Mouse (Mus musculus) cerebellum, adult 9-11 months (tissue): ENCODE measurements around the gene Cblc.
A peak's percentile ranks its signal among the peaks of the same experiment; 100 is the strongest.

Experiments used
- DNase-seq: peaks from one replicate; pipeline ENCODE4 v3.0.0; 2022

Gene Cblc

DNA sequence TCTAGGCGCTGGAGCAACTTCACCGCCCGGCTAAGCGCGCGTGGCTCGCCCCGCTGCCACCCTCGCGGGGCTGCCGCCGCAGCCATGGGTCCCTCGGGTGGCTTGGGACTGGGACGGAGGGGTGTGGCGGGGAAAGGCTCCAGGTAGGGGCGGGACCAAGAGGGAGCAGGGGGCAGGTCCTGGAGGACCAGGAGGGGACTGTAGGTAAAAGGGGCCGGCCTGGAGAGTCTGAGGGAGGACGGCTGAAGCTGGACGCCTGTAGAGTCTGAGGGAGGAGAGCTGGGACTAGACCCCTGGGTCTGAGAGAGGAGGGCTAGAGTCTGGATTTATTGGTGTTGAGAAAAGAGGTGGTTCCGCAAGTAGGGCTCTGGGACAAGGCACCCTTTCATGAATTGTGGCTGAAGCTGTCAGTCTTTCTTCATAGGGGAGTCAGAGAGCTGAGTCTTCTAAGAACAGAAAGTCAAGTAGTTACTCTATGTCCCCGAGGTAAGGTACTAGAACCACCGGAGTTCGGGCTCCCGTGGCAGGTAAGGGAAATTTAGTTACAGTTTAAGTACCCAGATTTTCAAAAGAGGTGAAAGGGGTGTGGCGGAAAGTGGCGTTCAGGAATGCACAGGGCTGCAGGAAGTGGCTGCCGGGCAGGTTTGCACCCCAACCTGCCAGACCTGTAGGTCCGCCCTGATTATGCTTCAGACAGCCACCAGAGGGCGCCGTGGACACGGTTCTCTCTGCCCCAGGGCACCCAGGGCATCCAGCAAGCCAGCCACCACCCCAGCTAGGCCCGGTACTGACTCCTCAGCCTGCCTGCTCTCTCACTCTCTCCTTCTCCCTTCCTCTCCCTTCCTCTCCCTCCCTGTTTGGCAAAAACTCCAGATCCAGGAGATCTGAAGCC lies at the start of gene Cblc:
TSS of gene Cblc (minus strand) at position 113 of the 892 bp plus-strand sequence.
- peak; percentile 26 for DNase-seq

DNA sequence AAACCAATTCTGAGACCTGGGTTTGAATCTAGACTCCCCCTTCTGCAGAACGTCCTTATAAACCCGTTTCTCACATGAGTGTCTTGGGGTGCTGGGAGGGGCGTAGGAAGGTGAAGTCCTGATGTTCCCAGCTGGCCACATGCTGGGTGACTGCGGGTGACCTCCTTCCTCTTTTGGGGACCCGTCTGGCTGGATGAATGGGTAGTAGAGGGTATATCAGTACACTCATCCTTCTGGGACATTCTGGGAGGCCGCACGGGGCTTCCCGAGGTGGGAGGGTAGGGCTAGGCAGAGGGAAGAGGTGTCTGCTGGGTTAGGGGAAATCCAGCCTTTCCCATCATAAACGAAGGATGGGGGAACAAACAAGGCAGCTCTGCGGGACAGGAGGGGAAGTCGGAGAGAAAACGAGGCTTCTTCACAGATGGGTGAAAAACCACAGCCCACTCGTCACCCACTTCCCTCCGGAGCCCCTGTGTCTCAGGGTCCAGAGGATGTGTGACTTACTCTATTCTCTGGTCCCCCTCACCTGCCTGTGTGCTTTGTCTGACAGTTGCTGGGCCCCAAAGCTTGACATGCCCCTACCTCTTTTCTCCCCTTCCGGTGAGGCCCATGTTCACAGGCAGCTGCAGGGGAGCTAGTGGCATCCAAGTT lies 48.0 kb upstream of the Cblc start:
- no peak for DNase-seq

DNA sequence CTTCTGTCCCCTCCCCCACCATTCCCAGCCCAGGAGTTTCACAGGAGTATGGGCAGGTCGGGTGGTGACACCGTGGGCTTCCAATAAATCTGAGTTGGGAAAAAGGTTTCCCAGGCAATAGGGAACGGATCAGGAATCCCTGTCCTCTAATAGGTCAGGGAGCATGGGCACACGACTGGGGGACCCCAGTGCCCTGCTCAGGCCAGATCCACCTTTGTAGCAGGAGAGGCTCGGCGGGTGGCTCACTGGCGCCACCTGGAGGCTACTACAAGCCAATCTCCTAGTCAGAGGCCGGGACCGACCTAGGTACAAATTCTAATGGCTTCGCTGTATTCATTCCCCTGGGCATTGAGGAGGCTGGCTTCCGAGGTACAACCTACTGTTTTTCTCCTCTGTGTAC lies 47.0 kb upstream of the Cblc start:
- no peak for DNase-seq

DNA sequence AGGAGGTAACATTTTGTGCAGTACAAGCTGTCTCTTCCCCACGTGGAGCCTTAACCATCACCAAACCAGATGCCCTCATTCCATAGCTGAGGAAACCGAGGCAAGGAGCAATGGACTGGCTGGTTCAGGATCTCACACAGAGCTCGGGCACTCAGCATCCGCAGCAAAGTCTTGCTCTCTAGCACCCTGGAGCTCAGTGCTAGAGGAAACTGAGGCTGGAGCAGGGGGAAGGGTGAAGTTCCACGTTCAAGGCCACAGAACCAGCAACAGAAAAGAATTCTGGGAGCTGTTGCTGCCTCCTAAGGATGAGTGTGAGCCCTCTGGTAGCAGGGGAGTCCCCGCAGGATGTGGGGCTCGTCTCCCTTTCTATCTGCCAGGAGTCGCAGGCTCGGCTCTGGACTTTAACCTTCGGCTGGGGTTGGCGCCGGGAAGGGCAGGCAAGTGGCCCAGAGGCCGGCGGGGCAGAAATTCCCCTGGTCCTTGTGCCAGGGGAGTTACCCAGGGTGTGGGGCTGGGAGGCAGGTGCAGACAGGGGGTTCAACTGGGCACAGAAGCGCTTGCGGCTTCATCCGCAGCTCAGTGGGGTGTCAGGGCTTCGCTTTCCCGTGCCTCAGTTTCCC lies 46.4 kb upstream of the Cblc start:
- no peak for DNase-seq

DNA sequence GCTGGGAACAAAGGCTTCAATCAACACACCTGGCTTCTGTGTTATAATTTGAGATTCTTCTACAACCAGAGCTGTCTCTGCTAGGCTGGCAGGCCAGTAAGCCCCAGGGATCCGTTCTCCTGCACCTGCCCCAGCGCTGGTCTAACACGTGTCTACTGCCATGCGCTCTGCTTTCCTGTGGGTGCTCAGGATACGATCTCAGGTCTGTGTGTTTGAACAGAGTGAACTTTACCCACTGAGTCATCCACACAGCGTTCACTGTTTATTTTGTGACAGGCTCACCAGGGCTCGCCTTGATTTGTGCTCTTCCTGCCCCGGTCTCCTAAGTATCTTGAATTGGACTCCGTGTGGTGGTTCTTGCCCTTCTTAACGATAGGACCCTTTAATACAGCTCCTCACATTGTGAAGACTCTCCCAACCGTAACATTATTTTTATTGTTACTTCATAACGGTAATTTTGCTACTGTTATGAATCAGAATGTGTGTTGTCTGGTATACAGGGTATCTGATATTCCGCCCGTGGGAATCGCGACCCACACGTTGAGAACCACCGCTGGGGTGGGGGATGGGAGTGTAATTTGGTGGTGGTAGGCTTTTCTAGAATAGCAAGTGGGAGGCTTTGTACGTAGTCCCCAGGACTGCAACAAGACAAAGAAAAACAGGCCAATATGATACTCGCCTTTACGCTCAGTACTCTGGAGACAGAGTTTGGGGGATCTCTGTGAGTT lies 45.2 kb upstream of the Cblc start:
- DNase-seq, result no peak

DNA sequence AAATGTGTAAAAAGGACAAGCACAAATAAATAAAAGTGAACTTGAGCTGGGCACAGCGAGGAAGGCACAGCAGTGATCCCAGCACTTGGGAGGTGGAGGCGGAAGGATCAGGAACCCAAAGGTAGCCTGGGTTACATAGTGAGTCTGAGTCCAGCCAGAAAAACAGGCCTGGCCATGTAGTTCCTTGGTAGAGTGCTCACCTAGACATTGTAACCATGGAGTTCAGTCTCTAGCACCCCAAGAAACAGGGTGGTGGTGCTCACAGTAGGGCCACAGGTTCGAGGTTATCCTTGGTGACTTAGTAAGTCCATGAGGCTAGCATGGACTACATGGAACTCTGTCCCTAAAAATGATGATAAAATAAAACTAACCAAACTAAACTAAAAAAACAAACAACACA lies 44.3 kb upstream of the Cblc start:
- no peak for DNase-seq

DNA sequence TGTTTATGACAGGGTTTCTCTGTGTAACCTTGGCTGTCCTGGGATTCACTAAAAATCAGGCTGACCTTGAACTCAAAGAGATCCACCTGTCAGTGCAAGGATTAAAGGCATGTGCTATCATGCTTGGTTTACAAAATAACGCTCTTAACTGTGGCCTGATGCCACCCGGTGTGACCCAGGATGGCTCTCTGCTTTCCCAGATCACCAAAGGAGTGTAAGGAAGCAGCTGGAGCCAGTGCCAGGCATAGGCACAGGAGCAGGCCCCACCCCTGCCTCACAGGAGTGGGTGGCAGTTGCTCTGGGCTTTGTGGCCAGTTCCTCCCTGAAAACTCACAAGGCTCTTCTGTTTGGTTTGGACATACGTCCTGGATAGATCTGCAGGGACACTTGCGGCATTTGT lies 43.8 kb upstream of the Cblc start:
- DNase-seq, result no peak

DNA sequence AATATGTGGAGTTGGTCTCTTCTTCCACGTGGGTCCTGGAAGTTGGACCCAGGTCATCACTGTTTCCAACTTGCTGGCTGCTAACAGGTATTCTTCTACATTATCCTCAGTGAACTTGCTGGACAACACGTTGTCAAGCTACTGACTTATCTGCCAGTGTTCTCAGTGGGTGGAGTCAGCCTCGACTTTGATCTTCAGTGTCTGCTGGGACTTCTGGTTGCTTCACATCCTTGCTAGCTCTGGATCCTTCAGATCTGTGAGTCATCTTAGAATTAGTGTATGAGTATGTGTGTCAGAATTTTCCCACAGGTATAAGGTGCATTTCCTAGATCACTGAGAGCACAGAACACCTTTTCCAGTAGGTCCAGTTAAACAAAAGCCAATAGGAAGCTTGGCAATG lies 40.2 kb upstream of the Cblc start:
- no peak for DNase-seq

DNA sequence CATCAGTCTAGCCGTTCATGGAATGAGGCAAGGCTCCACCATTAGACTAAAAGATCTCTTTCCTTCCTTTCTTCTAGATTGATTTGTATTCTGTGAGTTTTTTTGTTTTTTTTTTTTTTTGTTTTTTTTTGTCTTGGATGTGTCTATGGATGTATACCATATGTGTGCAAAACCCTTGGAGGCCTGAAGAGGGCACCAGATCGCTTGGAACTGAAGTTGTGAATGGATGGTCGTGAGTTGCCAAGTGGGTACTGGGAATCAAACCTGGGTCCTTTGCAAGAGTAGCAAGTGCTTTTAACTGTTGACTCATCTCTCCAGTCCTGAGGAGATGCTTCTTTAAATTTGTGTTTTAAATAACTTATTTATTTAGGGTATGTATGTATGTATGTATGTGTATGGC lies 37.4 kb upstream of the Cblc start:
- DNase-seq, result no peak

DNA sequence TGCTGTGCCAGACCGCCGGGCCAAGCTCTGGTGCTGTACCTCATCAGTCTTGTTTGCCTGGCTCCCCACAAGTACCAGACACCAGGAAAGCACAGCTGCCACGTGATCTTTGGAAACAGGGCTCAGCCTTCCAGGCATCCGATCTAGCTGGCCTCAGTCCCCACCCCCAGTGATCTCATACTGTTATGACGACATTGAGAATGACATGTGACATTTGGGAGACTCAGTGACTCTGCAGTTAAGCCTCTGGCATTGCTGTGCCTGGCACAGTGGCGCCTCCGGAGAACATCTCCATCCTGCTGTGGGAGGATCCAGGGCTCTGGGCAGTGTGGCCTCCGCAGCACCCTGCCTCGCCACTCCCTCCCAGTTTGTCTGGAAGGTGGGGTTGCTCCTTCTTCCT lies 35.2 kb upstream of the Cblc start:
- no peak for DNase-seq

DNA sequence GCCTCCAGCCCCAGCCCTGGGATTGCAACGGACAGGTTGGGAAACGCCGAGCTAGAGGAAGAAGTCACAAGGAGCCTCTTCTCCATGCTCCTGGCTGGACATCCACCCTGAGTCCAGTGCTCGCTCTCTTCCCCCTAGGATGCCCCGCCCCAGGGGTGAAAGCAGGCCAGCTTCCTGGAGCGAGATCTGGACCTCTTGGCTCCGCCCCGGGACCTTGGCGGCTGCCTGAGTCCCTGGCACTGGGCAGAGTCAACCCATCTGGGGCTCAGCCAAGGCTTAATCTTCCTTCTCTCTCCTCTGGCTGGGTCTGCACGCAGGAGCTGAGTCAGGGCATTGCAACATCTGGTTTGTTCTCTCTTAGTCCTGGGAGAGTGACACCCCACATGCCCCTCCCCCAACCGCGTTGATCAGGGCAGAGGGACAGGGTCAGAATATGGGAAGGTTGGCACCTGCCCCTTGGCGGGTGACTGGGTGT lies 34.1 kb upstream of the Cblc start:
- DNase-seq, result no peak

DNA sequence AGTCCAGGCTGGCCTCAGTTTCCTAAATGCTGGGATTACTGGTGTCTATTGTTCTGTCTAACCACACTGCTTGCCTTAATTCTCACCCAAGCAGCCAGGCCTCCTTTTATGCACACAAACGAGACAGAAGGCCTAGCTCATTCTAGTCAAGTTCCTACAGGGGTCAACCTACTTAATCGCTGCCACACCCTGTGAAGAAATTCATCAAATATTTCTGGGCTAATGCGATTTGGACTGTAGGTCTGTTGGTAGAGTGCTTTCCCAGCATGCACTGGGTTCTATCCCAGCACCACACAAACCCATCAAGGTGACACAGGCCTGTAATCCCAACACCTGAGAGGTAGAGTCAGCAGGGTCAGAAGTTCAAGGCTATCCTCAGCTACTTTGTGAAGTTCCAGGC lies 33.1 kb upstream of the Cblc start:
- no peak for DNase-seq

DNA sequence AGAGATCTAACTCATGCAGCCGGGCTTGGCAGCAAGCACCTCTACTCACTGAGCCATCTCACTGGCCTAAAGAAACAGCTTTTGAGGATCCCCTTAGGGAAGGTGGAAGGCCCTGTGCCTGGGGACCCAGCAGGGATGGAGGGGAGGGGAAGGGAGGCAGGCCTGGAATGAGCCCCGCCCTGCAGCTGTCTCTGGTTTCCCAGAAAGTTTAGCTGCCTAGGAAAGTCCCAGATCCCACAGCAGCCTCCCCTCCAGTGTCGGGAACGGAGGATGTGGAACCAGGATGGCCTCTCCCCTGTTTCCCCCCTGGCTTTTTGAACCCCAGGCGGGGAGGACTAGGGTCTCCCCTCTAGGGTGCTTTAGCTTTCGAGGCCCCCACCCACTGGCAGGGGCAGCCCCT lies 30.1 kb upstream of the Cblc start:
- no peak for DNase-seq

DNA sequence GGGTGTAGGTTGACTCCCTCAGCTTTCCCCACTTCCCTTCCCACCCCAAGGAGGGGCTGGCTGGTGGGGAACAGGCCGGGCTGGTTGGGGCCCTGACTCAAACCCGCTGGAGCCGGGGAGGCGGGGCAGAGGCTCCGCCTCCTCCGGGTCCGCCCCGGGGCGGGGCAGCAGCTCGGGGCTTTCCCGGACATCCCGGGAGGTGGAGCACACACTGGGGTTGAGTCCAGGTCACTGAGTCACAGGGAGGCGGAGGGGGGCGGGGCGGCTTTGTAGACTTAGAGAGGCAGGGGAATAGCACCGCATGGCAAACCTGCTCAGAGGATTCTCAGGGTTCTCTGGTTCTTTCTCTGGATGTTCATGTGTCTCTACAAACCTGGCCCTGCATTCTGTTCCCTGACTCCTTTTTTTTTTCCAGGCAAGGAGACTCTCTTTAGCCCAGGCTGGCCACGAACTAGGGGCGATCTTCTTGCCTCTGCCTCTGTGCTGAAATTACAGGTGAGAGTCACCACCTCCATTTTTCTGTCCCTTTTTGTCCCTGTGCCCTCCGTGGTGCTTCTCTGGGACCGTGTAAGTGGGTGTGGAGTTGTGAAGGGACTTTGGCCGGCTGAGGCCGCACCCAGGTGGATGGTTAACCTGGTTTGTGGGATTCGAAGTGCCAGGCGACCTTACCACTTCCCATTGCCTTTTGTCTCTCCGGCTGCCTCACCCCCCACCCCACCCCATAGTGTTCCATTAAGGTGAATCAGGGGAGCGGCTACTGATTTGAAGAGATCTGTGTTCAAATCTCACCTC lies 27.8 kb upstream of the Cblc start:
- DNase-seq, result peak; percentile 17

DNA sequence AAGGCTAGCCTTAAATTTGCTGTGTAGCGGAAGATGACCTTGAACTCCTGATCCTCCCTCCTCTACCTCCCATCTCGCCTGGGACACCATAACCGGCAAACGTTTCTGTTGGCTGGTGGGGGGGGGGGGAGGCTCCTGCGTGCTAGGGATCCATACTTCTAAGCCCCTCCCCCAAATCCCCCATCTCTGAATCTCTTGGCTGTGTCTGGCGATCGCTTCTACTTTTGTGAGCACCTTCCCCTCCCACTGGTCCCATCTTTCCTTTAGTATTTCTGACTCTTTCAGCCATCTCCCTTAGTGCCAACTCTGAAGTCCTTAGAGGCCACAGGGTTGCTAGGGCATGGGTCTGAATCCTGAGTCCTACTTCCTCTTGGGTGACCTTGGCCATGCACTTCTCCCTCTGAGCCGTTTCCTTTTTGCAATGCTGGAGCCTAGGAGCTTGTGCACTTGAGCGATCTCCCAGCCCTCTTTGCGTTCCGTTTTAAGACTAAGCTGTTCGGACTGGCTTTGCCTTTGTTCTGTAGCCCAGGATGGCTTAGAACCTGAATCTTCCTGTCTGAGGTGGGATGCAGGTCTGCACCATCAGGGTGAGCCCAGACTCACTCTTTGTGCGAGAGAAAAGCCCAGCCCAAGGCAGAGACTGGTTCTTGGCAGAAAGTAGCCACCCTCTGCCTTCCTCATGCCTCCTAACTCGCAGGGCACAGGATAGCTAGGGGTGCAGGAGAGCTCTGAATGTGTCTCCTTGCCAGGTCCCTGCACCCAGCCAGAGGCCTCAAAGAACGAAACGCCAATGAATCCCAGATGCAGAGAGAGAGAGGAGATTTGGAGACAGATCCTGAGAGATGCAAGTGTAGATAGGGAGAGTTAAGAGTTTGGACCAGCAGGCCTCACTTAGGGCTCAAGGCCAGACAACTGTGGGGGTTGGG lies 26.9 kb upstream of the Cblc start:
- DNase-seq, result no peak

DNA sequence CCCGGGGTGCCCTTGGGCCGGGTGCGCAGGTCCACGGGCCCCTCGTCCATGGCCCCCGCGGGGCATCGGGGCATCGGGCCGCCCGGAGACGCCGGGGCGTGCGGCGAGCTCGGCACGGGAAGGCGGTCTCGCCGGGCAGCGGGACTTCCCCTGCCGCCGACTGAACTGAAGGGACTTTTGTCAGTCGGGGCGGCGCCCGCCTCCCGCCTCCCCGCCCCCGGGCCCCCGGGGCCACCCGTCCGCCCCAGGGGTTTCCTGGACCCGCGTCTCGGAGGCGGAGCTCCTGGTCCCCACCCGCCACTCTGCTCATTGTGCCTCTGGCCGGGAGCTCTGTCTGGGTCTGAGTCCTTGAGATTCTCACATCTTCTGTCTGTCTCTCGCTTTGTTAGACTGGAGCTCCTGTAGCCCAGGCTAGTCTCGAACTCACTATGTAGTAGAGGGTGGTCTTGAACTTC lies 26.0 kb upstream of the Cblc start, which contains the start of gene Bcl3:
TSS of gene Bcl3 (minus strand) at position 167 of the 455 bp plus-strand sequence.
- DNase-seq, result no peak

DNA sequence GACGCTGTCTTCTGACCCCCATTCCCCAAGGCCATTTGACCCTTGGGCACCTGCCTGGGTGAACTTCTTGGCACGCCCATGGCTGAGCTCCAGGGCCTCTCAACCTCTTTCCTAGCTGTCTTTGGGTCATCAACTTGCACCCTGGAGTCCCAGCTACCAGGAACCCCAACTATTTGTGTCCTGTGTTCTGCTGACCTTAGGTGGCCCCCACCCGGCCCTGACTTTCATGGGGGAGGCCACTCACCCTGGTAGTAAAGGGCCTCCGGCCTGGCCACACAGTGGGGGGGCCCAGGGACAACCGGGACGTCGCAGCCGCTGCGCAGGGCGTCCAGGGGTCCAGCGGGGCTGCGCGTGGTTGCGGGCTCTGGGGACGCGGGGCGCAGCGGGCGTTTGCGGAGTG lies 25.6 kb upstream of the Cblc start:
- DNase-seq, result no peak

DNA sequence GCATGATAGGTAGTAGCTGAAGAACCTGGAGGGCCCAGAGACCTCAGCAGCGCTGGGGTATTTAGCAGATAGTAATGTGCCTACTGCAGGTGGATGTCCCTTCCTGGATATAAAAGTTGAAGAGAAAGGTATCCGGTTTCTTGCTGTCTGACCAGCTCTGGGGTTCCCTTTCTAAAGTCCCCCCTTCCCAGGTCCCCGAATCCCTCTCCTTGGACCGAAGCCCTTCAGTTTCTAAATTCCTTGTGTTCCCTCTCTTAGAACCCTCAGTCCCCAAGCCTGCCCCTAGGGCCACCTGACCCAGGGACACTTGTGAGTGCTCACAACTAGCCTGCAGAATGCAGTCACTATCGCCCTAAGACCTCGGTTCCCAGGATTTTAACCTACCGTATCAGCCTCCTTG lies 25.0 kb upstream of the Cblc start:
- DNase-seq, result no peak

DNA sequence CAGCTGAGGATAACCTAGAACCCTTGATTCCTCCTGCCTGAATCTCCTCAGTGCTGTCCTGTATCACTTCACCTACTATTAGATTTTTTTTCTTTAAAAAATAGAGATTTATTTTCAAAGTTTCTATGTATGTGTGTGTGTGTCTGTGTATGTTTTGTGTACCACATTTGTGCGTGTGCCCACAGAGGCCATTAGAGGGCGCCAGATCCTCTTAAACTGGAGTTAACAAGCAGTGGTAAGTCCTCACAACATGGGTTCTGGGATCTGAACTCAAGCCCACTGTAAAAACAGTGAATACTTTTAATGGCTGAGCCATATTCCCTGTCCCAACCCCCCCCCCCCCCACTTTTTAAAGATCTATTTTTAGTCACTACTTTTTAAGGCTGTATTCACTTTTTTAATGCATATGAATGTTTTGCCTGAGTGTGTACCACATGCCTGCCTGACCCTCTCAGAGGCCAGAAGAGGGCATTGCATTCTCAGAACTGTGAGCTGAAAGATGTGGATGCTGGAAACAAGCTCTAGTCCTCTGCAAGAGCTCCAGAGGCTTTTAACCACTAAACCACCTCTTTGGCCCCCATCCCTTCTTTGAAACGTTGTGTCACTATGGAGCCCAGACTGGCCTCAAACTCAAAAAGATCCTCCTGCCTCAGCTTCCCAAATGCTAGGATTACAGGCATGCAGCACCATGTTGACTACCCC lies 23.9 kb upstream of the Cblc start:
- no peak for DNase-seq

DNA sequence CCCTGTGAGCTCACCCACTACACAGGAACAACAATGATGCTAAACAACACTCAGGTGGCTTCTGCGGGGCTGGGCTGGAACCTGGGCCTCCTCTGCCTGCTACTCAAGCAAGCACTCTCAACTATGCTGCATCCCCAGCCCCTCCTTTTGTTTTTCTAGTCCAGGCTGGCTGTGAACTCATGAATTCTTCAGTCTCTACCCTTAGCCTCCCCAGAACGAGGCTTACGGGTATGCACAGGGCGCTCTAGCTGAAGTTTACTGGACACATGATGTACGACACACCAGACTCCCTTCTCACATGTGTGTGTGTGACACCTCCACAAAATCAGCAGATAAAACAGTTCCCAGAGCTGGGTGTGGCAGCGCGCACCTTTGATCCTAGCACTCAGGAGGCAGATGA lies 22.3 kb upstream of the Cblc start:
- DNase-seq, result no peak
